Mouse (Mus musculus) lung, postnatal 10 days (tissue): Measurements from ENCODE around the gene Ccnd2.

Experiments used
- DNase-seq: peaks from one replicate; pipeline ENCODE4 v3.0.0; 2021

Ccnd2 gene

DNA sequence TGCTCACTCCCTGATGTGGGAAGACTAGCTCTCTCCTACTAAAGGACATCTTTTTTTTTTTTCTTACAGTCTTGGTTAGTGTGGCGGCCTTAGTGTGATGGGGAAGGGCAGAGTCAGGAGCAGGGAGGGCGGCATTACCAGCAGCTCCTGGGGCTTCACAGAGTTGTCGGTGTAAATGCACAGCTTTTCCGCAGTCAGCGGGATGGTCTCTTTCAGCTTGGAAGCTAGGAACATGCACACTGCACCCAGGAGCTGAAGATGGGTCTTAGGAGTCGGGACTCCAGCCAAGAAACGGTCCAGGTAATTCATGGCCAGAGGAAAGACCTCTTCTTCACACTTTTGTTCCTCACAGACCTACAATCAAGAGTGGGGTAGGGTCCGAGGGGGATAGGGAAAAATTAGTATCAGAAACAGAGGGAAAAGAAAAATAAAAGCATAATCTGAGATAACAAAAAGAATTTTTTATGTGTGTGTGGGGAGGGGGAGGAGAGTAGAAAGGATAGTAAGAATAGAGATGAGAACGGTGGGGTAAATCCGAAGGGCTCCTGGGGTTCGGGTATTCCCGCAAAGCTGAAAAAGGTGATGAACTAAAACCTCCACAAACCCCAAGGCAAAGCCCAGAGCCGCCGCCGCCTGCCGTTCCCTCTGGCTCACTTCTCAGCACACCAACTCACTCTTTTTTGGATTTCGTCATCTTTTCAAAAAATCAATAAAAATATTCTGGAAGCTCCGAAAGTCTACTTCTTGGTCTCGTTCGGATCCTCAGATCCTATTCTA lies 3.3 kb downstream of the Ccnd2 start:
- peak; percentile 48 for DNase-seq

DNA sequence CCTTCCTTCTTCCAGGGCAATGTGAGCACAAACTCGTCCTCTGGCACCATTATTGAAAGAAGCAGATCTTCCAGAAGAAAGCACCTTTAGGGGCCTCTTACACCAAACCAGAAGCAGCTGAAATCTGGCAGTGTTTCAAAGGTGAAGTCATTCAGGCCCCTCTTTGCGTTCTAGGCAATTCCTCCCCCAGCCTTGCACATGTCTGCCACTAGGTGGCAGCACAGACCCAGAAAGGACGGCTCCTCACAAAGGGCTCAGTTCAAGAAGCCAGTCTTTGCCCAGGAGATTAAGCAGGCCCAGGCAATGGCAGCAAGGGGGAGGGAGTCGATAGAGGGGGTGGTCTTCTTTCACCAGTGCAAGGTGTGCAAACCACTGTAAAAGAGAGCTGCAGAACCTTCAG lies 4.3 kb downstream of the Ccnd2 start:
- peak; percentile 95 for DNase-seq

DNA sequence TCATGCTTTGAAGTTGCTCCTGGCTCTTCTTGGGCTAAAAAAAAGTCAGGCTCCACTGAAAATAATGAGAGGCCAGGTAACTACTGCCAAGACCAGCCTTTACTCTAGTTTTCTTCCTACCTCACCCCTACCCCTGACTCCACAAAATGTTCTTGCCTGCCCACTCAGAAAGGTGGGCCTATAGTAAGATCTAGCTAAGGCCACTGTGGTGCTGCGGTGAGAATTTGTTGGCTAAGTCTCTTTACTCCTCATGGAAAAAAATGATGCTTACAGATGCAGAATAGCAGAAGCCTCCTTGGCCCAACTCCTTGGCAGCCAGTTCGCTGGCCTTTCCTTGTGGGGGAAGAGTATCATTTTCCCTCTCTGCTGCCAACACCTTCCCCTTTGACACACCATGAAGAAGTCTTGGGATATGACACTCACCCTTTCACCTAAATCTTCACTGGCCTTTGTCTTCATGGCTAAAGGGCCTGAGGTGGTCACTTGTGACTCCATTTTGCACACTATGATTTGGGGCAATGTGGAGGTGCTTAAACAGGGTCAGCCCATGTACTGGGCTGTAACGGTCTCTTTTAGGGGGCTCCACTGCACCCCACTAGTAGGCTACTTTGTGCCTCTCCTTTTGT lies 5.6 kb downstream of the Ccnd2 start:
- DNase-seq: peak; percentile 19

DNA sequence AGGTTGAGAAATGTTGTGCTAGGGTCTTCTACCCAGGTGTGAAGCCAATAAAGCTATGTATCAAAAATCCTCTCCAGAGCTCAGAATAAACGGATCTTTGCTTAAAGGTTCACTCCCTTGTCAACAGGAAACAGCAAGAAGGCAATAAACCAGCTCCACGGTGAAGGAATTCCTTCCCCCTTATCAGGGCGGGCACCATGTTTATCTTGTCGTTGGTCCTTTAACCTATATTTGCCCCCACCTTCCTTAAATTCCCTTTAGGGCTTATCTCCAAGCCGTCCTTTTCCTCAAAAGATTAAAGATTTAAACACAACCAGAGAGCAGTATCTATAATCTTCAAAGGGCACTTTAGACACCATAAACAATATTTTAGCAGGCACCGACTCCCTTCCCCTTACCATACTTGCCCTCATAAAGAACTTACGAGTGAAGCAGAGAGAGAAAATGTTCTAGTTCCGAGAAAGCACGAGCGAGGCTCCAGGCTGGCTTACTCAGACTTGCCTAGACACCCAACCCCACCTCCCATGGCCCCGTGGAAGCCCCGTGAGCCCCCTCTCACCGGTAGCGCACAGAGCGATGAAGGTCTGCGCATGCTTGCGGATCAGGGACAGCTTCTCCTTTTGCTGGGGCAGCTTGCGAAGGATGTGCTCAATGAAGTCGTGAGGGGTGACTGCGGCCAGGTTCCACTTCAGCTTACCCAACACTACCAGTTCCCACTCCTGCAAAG lies 6.4 kb downstream of the Ccnd2 start:
- peak; percentile 11 for DNase-seq

DNA sequence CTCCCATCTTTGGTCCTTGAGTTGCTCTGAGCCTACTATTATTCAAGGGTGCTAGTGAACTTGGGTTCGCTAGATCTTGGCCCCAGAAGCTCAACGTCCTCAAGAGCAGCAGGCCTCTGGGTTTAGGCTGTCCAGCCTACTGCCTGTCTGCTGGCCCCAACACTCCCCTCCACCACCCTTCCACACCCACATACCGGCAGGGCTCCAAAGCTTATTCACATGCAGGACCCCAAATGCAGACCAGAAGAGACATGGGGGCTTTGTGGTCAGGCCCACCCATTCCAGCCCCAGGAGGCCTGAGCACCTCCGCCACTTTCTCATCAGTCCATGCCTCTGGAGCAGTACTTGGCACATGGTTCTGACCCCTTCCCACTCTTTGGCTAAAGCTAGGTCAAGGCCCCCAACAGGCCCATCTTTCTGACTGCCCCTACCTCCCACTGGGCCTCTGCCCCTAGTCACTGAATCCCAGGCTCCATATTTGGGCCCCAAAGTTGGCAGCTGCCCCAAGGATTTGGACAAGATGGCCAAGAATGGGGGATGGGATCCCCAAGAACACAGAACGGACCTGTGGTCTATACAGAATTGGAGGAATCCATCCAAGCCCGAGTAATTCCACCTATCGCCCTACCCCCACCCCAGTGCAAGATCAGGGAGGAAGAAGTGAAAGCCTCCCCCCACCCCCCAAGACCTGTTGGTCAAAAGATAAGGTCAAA lies 8.3 kb downstream of the Ccnd2 start:
- peak; percentile 16 for DNase-seq

DNA sequence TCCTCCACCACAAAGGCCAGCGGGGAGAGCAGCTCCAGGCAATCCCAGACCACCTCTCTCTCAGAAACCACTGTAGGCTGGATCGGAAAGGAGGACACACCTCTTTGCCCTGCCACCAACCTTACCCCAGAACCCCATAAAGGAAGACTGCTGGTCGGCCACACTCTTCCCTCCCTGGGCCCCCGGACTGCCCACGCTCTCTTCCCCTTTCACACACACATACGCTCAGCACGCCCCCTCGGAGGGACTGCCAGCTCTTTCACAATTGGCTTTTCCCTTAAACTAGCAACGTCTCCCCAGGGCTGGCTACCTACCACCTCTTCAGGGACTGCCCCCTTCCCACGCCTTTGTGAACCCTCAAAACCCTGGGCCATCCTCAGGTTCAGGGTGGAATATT lies 8.9 kb downstream of the Ccnd2 start:
- peak; percentile 27 for DNase-seq

DNA sequence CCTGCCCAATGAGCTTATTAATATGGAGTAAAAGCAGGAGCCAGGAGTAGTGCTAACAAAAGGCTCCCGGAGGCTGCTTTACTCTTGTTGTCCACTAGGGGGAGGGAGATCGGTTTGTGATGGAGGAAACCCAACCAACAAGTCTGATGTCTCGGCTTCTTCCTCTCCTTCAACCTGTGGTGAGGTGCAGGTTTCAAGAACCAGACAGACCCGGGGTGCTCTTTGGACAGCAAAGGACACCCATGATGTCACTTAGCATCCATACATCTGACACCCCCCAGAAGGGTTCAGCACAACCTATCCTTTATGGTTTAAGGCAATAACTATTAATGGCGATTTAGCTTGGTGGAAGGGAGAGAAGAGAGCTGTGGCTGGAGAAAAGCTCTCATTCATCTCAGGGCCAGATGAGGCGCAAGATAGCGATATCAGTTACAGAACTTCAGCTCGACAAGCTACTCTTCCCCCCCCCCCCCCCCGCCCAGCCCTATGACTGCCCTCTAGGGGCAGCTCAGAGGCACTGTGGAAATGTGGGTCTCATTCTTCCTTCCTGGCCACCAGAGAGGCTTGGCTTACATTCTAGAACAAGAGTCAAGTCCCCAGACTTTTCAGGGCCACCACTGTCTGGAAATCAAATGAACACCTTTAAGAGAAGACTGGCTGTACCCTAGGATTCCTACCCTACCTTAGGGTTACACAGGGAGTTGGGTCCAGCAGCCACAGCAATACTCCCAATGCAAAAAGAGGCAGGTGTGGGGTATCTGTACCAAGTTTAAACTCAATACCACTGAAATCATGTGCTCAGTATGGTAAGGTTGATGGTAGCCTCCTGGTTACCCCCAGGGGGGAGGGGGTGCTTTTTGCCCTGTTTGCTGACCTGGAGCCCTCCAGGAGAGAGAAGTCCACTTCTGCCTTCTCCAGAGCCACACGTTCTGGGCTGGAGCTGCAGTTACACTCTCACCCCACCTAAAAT lies 9.6 kb downstream of the Ccnd2 start:
- peak; percentile 77 for DNase-seq

DNA sequence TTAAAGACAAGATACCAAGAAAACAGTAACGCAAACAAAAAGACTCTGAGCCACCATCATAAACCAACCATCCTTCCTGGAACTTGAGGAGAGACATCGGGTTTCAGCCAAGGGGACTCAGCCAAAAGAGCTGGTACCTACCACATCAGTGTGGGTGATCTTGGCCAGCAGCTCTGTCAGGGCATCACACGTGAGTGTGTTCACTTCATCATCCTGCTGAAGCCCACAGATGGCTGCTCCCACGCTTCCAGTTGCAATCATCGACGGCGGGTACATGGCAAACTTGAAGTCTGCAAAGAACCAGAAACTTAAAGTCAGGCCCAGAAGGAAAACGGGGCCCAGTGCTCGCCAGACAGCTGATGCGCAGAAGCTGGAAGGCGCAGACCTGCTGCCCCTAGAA lies 13.0 kb downstream of the Ccnd2 start:
- no peak for DNase-seq

DNA sequence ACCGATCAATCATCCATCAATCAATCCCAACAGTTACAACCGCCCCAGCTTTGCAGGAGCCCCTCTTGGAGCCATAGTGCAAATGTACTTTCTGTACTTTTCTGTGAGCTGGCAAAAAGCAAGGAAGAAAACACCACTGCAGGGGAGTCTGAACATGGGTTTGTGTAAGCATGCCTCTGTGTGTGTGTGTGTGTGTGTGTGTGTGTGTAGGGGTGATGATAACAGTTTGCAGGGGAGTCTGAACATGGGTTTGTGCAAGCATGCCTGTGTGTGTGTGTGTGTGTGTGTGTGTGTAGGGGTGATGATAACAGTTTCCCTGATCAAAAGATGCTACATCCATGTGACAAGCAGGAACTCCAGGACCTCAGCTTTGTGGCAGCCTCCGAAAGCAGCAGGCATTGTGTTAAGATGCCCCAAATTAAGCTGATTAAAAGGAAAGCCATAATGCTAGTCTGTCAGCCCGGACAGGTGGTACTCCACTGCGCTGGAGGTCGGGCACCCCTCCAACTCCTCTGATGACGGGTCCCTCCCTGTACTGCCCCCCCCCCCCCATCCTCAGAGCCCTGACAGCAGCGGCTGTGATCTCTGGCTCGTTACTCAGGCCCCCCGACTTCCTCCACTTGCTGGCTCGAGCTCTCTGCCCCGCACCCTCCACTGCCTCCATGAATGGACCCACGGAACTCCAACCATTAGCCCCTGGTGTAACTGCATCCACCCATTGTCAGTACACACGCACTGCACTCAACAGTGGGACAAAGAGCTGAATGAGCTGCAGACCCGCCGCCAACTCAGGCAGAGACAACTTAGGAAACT lies 18.4 kb downstream of the Ccnd2 start:
- DNase-seq: no peak

DNA sequence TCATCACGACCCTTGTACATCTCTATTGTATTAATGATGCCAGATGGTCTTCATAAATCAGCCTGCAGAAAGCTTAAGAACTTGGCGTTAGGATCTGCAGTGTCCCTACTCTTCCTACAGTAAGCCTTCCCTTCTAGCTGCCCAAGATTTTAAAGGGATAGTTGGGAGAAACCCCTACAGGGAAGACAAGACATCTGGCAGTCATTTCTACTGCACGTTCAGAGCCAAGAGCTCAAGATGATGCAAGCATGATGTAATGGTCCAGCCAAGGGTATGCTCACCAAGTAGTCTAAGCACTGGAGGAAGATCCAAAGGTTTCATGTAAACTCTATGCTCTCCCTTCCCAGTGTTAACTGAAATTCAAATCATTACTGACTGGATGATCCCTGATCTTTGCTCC lies 19.3 kb downstream of the Ccnd2 start:
- peak; percentile 28 for DNase-seq

DNA sequence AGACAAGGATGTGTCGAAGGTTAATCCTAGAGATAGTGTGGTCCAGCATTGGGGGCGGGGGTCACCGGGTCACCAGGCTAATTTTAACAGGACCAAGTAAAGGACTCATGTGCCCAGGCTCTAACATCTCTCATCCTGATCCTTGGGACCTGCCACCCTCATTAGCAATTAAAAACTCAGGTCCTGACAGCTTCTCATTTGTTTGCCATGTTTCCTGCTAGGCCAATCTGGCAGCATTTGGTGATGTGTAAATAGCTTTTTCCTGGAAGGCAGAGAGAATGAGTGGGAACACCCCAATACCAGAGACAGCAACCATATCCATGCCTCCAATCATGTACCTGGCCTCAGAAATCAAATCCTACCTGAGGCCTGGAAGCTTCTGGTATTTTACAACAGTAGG lies 20.0 kb downstream of the Ccnd2 start:
- no peak for DNase-seq

DNA sequence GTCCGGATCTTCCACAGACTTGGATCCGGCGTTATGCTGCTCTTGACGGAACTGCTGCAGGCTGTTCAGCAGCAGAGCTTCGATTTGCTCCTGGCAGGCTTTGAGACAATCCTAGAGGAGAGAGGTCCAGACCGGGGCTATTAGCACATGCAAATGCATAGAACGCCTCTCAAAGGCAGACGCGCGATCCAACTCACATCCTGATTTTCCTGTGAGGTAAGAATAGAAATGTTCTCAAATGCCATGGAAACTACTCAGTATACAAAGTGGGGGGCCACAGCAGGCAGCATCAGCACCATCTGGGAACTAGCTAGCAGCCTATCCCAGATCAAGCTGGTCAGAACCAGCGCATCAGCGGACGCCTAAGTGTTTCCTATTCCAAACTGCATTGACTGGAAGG lies 21.6 kb downstream of the Ccnd2 start:
- DNase-seq: no peak

DNA sequence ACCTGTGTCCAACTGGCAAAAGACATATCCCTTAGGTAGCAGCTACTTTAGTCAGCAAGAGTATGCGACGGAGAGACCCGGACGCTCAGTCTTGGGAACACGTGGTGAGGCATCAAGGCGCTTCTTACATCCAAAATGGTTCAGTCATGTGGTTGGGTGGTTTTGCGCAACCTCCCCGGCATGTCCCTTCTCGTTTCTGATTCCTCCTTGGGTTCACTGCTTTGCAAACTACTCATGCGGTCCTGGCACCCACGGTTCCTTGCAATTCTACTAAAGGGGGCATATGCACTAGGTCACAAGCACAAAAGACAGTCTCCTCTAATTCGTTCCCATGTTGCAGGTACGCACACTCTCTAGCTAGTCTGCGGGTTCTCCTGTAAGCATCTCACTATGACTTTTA lies 22.3 kb downstream of the Ccnd2 start:
- no peak for DNase-seq

DNA sequence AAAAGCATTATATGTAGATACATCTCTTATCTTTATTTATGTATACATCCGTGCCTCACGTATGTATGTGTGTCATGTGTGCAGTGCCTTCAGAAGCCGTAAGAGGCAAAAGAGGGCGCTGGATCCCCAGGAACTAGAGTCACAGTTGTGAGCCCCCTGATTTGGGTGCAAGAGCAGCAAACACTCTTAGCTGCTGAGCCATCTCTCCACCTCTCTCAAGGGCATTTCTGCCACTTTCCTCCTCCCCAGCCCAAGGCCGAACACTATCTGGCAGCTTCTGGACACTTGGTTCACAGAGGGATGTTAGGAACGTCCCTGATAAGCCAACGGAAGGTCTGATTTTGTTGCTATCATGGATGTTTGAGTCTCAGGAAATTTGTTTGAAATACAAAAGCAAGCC lies 28.5 kb downstream of the Ccnd2 start:
- DNase-seq: no peak

DNA sequence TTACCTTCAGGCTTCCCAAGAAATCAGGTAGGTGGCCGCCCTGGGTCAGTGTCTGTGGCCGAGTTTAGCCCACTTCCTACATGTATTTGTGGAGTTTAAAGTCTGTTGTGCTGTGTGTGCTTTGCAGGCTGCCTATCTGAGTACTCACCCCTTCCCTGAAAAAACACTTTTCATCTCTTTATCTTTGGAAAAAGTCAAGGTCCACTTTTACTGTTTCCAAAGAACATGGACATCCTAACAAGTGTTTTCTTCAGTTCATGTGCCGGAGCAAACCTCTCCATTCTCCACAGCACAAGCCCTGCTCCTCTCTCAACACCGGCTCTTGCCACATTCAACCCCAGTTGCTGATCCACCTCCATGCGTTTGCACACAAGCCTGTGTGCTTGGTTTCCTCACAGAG lies 29.0 kb downstream of the Ccnd2 start:
- DNase-seq: no peak

DNA sequence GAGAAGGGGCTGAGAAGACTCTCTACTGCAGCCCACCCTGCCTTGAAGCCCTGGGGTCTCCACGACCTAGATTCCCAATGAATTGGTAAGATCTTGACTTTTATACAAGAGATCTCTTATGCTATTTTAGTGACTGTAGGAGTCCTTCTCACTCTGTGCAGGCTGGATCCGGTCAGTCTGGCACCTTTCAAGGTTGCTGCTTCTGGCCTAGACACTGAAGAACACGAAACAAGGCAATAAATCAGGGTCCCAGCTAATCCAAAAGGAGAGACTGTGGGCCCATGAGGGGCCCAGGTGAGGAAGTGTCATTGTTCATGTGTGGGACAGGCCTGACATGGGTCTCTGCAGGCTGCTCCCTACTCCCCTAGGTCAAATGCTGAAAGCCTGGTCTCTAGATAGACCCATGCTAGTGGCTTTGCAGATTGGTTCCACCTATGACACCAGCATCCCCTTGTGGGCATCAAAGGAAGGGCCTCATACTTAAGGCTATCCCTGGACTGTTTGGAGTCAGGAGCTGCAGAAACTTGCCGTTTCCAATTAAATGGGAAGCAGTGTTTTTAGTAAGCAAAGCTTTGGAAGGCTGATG lies 29.7 kb downstream of the Ccnd2 start:
- peak; percentile 19 for DNase-seq

DNA sequence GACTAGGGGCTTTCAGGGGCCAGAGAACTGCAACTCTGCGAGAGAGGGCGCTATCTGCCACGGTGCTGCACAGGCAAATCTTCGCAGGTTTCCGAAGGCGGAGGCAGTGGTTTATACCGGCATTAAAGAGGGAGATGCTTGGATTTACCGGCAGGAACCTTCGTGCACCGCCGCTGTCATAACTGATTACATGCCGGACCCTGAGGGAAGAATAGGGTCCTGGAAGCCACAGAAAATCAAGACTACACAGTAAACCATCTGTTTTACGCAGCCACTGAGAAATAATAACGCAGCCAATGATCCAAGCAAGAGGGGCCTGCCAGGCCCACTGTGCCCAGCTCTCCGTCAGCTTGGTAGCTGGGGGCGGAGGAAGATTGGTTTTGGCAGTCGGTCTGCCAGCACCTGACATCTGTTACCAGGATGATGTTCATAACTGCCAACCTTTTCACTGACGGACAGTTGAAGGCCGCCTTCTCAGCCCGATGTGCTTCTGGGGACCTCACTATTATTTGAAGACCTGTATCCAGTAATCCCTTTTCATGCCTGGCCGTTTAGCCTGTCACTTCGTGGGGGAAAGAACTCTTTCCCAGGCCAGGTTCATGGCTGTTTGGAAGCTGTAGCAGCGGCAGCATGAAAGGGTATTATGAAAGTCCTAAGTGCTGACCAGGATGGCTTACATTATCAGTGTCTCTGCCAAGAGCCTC lies 37.1 kb downstream of the Ccnd2 start:
- no peak for DNase-seq

DNA sequence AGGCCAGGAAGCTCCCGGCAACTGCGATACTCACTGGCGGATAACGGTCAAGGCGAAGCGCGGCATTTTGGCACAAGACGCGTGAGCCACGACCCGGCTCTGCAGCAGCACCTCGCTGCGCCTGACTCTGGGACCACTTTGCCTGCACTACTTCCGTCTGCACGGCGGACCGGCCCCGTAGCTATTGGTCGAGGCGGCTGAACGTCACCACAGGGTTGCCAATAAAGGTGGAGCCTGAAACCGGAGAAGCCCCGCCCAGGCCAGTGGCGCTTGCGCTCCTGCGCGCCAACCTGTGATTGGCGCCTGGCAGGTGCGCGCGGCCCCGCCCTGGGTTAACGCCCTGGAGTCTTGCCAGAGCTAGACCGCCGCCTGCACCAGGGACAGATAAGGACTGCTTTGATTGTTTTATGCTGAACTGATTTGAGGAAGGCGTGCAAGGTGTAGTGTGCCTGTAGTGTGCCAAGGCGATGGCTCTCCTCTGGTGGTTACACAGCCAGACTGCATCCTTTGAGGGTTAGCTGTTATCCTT lies 42.5 kb downstream of the Ccnd2 start, which contains the start of gene Tigar:
Tigar (minus strand) TSS at position 156 of the 529 bp plus-strand sequence.
- DNase-seq: peak; percentile 95

DNA sequence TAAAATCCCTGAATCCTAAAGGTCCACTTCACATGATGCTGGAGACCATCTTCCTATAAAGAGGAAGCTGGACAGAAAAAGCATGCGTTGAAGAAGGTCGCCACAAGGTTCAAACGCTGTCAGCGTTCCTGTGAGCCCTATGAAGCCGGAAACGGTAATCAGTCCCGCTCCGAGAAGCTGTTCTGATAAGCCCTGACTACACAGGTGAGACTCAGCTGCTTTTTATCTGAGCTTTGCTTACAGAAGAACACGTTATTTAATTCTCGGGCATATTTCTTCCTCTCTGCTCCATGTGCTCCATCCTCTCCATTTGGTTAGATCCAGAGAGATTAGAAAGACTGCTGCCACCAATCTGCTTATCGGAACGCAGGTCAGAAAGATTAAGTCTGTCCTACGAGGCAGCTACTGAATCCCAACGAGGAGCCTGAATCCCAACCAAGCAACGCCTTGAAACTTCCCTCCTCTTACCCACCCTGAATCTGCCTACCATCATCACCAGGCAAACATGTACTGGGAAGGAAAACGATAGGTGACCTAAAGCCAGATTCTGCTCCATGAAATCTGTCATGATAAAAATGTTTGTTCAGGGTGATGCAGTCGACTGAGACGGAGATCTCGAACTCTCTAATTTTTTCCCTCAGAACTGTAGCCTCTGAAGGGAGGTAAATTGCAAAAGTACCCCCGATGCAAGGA lies 43.5 kb downstream of the Ccnd2 start:
- no peak for DNase-seq
